In genomic region chr13:93822001-93822400, GRCm38 (mm10) we compare ENCODE assay signal across 11 mouse cellular contexts. TPM values are rescaled to one million over a fixed set of nuclear protein-coding genes. Genes with fewer than 3 reads are reported as not detected.
DNase-seq lines count a peak whose midpoint lies in the region; ATAC-seq and TF ChIP-seq lines count a peak whose summit lies in the region.
"Had no signal": no experiment of that assay in that cellular context is flagged by ENCODE, and none has a peak within 500 bp of the region (broad histone marks: within the 10 kb centered on the region; RNA-seq: fewer than 3 reads in every experiment).

No protein-coding gene starts in this region.

- H3K27me3 ChIP-seq in heart, embryonic 11.5 days (ENCODE audit: control insufficient read depth, insufficient read depth, low read length): no peaks in the 10 kb centered on the region
- H3K27me3 ChIP-seq in lung, postnatal 0 days (replicated peaks; ENCODE audit: insufficient read depth, low read length): no peaks in the 10 kb centered on the region
- H3K27me3 ChIP-seq: intestine, embryonic 15.5 days had no signal

- no peak overlapping the region for H3K4me3 ChIP-seq in heart, embryonic 11.5 days (ENCODE audit: low read depth, low read length)
- no peak overlapping the region for H3K4me3 ChIP-seq in lung, postnatal 0 days (ENCODE audit: low read depth, low read length)
- H3K4me3 ChIP-seq: embryonic facial prominence, embryonic 10.5 days; intestine, embryonic 15.5 days had no signal

- no peak for ATAC-seq in heart, embryonic 11.5 days (replicated peaks; ENCODE audit: insufficient number of reproducible peaks, low FRiP score, low TSS enrichment)
- ATAC-seq in lung, postnatal 0 days: peak; percentile 67
- ATAC-seq: intestine, embryonic 15.5 days had no signal

- H3K9me3 ChIP-seq in heart, embryonic 11.5 days (replicated peaks; ENCODE audit: control insufficient read depth, low read length): no peaks in the 10 kb centered on the region
- H3K9me3 ChIP-seq in lung, postnatal 0 days (ENCODE audit: low read length): no peaks in the 10 kb centered on the region
- H3K9me3 ChIP-seq: embryonic facial prominence, embryonic 10.5 days; intestine, embryonic 15.5 days had no signal

- H3K27ac ChIP-seq in heart, embryonic 11.5 days (ENCODE audit: low read depth, low read length): no peak overlapping the region
- no peak overlapping the region for H3K27ac ChIP-seq in lung, postnatal 0 days (ENCODE audit: low read length)
- H3K27ac ChIP-seq: embryonic facial prominence, embryonic 10.5 days; intestine, embryonic 15.5 days had no signal

- H3K4me2 ChIP-seq in heart, embryonic 11.5 days: no peak overlapping the region
- no peak overlapping the region for H3K4me2 ChIP-seq in lung, postnatal 0 days (replicated peaks; ENCODE audit: low read depth, low read length)
- H3K4me2 ChIP-seq: intestine, embryonic 15.5 days had no signal

- H3K36me3 ChIP-seq in heart, embryonic 11.5 days (ENCODE audit: control insufficient read depth, insufficient read depth, low read length): no peaks in the 10 kb centered on the region
- no peaks in the 10 kb centered on the region for H3K36me3 ChIP-seq in lung, postnatal 0 days (ENCODE audit: insufficient read depth, low read length)
- H3K36me3 ChIP-seq: embryonic facial prominence, embryonic 10.5 days; intestine, embryonic 15.5 days had no signal

- DNase-seq in heart, adult 8-10 months (ENCODE audit: low spot score): peak; percentile 39
- DNase-seq in lung, postnatal 0 days (ENCODE audit: low spot score): peak; percentile 41
- DNase-seq in lung, postnatal 14 days: no peak
- peak; percentile 72 for DNase-seq in kidney, adult 9 months
- DNase-seq in ovary, postnatal 36 days (ENCODE audit: low spot score): no peak
- DNase-seq in right cerebral cortex, adult 18-20 months: no peak
- no peak for DNase-seq in left cerebral cortex, adult 11 months (ENCODE audit: low spot score)
- DNase-seq: cerebellum, adult 9-11 months had no signal

- no peak overlapping the region for H3K9ac ChIP-seq in heart, embryonic 11.5 days (ENCODE audit: low read depth, low read length)
- no peak overlapping the region for H3K9ac ChIP-seq in lung, postnatal 0 days (replicated peaks; ENCODE audit: low read depth)
- H3K9ac ChIP-seq: intestine, embryonic 15.5 days had no signal

- peak; percentile 15; the same call in 1 of the 2 replicates for TF ChIP-seq EP300 in lung, postnatal 0 days (IDR thresholded peaks at IDR 0.05)

- H3K4me1 ChIP-seq in heart, embryonic 11.5 days (ENCODE audit: control insufficient read depth, insufficient read depth, low read length): no peaks in the 10 kb centered on the region
- H3K4me1 ChIP-seq in lung, postnatal 0 days (ENCODE audit: insufficient read depth, low read depth, low read length): 0 out of 2 replicates have a peak, but pooled peaks cover 3% of the 10 kb centered on the region
- H3K4me1 ChIP-seq: intestine, embryonic 15.5 days had no signal

- TF ChIP-seq CTCF in lung, postnatal 0 days (IDR thresholded peaks at IDR 0.05): no peak

- WGBS in heart, embryonic 11.5 days (ENCODE audit: insufficient replicate concordance): 48% methylated on average over 6 of the region's 6 CpGs
- 40% methylated on average over 6 of the region's 6 CpGs for WGBS in lung, postnatal 0 days

RNA-seq across cellular contexts. Expression of gene Arsb, which starts 50.6 kb away (rescaled TPM):
- 1 to 10 TPM; 4.6 to 5.7 (median 4.6) TPM for total RNA-seq in heart, adult 8-10 months (2022)
- polyA plus RNA-seq in heart, embryonic 11.5 days (2014; fragmentation: Nextera tagmentation; extraction: Ambion mirVana): 5.9 and 9.0 TPM in 2 replicates
- 3.2 and 3.7 TPM in 2 replicates for polyA plus RNA-seq in lung, postnatal 0 days (2015; fragmentation: Nextera tagmentation; extraction: Ambion mirVana)

Comparison
In these comparisons a context has a peak if more than half of its experiments do, and no peak if none do; other contexts are left out.
1. DNase-seq: peak in heart, adult 8-10 months (single experiment), lung, postnatal 0 days (single experiment) and kidney, adult 9 months (single experiment); none in lung, postnatal 14 days (single experiment), ovary, postnatal 36 days (single experiment), right cerebral cortex, adult 18-20 months (single experiment) and left cerebral cortex, adult 11 months (single experiment).